In genomic region chr2:72614256-72614655, GRCm38 (mm10) we compare ENCODE assay signal across 9 mouse cellular contexts.
A peak's percentile ranks its signal among the peaks of the same experiment; 100 is the strongest.
DNase-seq lines count a peak whose midpoint lies in the region; ATAC-seq and TF ChIP-seq lines count a peak whose summit lies in the region.
"Had no signal": no experiment of that assay in that cellular context is flagged by ENCODE, and none has a peak within 500 bp of the region (broad histone marks: within the 10 kb centered on the region; RNA-seq: fewer than 3 reads in every experiment).

No protein-coding gene starts in this region.

- no peak overlapping the region for H3K4me3 ChIP-seq in stomach, postnatal 0 days (ENCODE audit: low read depth, low read length)
- H3K4me3 ChIP-seq in intestine, embryonic 16.5 days (ENCODE audit: low read length): no peak overlapping the region
- H3K4me3 ChIP-seq in neural tube, embryonic 15.5 days (replicated peaks): no peak overlapping the region
- H3K4me3 ChIP-seq: limb, embryonic 13.5 days had no signal

- H3K4me1 ChIP-seq in stomach, postnatal 0 days (replicated peaks; ENCODE audit: control insufficient read depth, insufficient read depth): no peaks in the 10 kb centered on the region; the same call in 1 of the 2 replicates
- peaks cover 2% of the 10 kb centered on the region; the same call in 1 of the 2 replicates for H3K4me1 ChIP-seq in intestine, embryonic 16.5 days (ENCODE audit: control insufficient read depth, insufficient read depth, low read length)
- H3K4me1 ChIP-seq in neural tube, embryonic 15.5 days: no peaks in the 10 kb centered on the region

- no peak for TF ChIP-seq EP300 in stomach, postnatal 0 days (optimal IDR thresholded peaks at IDR 0.05)

- no peak overlapping the region for H3K9ac ChIP-seq in stomach, postnatal 0 days (ENCODE audit: low read length)
- no peak overlapping the region for H3K9ac ChIP-seq in intestine, embryonic 16.5 days (ENCODE audit: low read depth, low read length)
- H3K9ac ChIP-seq in neural tube, embryonic 15.5 days (replicated peaks): no peak overlapping the region
- H3K9ac ChIP-seq: limb, embryonic 13.5 days had no signal

- H3K4me2 ChIP-seq in stomach, postnatal 0 days (replicated peaks; ENCODE audit: low read depth): no peak overlapping the region
- H3K4me2 ChIP-seq in intestine, embryonic 16.5 days (ENCODE audit: low read depth, low read length): no peak overlapping the region
- H3K4me2 ChIP-seq in neural tube, embryonic 15.5 days: no peak overlapping the region
- H3K4me2 ChIP-seq: limb, embryonic 13.5 days had no signal

- WGBS in stomach, postnatal 0 days: 43% methylated on average over 8 of the region's 8 CpGs
- 72% methylated on average over 8 of the region's 8 CpGs for WGBS in intestine, embryonic 16.5 days
- WGBS in neural tube, embryonic 15.5 days: 70% methylated on average over 8 of the region's 8 CpGs

- intact Hi-C loops in heart, postnatal 25 days (cut with DNase I): no loop called here

- peak; percentile 54 for DNase-seq in layer of hippocampus, adult 11-12 months (ENCODE audit: low spot score)
- no peak for DNase-seq in layer of hippocampus, adult 9-10 months (ENCODE audit: low spot score)
- DNase-seq in adrenal gland, postnatal 14 days: peak; percentile 91
- DNase-seq in heart, postnatal 25 days (ENCODE audit: low spot score): peak; percentile 66
- DNase-seq in stomach, postnatal 0 days (ENCODE audit: low spot score): peak; percentile 31

- H3K27me3 ChIP-seq in stomach, postnatal 0 days (ENCODE audit: control insufficient read depth, insufficient read depth, low read length): no peaks in the 10 kb centered on the region
- no peaks in the 10 kb centered on the region for H3K27me3 ChIP-seq in intestine, embryonic 16.5 days (replicated peaks; ENCODE audit: control insufficient read depth, insufficient read depth, low read length)
- no peaks in the 10 kb centered on the region for H3K27me3 ChIP-seq in neural tube, embryonic 15.5 days (replicated peaks)
- H3K27me3 ChIP-seq: limb, embryonic 13.5 days had no signal

- ATAC-seq in stomach, postnatal 0 days (ENCODE audit: low FRiP score, low TSS enrichment): no peak
- no peak for ATAC-seq in intestine, embryonic 16.5 days
- no peak for ATAC-seq in frontal cortex, adult (ENCODE audit: low TSS enrichment)
- no peak for ATAC-seq in neural tube, embryonic 15.5 days (ENCODE audit: low FRiP score)

- H3K36me3 ChIP-seq in stomach, postnatal 0 days (ENCODE audit: control insufficient read depth, insufficient read depth, low read length): no peaks in the 10 kb centered on the region
- H3K36me3 ChIP-seq in intestine, embryonic 16.5 days (ENCODE audit: control insufficient read depth, insufficient read depth, low read length): no peaks in the 10 kb centered on the region
- no peaks in the 10 kb centered on the region for H3K36me3 ChIP-seq in neural tube, embryonic 15.5 days
- H3K36me3 ChIP-seq: limb, embryonic 13.5 days had no signal

- H3K27ac ChIP-seq in stomach, postnatal 0 days (replicated peaks): no peak overlapping the region
- H3K27ac ChIP-seq in intestine, embryonic 16.5 days (ENCODE audit: low read length): no peak overlapping the region
- no peak overlapping the region for H3K27ac ChIP-seq in neural tube, embryonic 15.5 days (replicated peaks)
- H3K27ac ChIP-seq: limb, embryonic 13.5 days had no signal

- H3K9me3 ChIP-seq in stomach, postnatal 0 days (ENCODE audit: control insufficient read depth, low read length): no peaks in the 10 kb centered on the region
- H3K9me3 ChIP-seq in intestine, embryonic 16.5 days (ENCODE audit: control insufficient read depth, low read length): no peaks in the 10 kb centered on the region
- H3K9me3 ChIP-seq in neural tube, embryonic 15.5 days (replicated peaks): no peaks in the 10 kb centered on the region
- H3K9me3 ChIP-seq: limb, embryonic 13.5 days had no signal

- TF ChIP-seq CTCF in stomach, postnatal 0 days (IDR thresholded peaks at IDR 0.05; ENCODE audit: low read depth): no peak
